Mouse (Mus musculus) MEL (cell line): ENCODE data around the gene Btf3l4. TPM values are rescaled to one million over a fixed set of nuclear protein-coding genes. Genes with fewer than 3 reads are reported as not detected.
A peak's percentile ranks its signal among the peaks of the same experiment; 100 is the strongest.

Experiments used
- DNase-seq: peaks from one replicate; pipeline ENCODE4 v3.0.0; 2011; ENCODE audit warnings: low read depth, low spot score
- H3K27ac ChIP-seq: 2 replicates; pipeline ENCODE4 v1.5.1; 2012; ENCODE audit warnings: low read depth, mild to moderate bottlenecking, control low read depth, low read length, moderate library complexity; ENCODE audit not compliant: control insufficient read depth
- H3K27me3 ChIP-seq, 2 experiments: fragments of 150-350 bp in 1 of 2; sonication (generic) in 1 of 2; 2 replicates each; pipeline ENCODE4 v1.6.1; 2012; ENCODE audit warnings: low read length in 2 of 2, mild to moderate bottlenecking in 2 of 2, improper control_type of control experiment in 1 of 2, moderate library complexity in 1 of 2; ENCODE audit not compliant: insufficient read depth in 2 of 2, control insufficient read depth in 1 of 2
- H3K36me3 ChIP-seq, 2 experiments: 2 replicates each; pipeline ENCODE4 v1.6.1; 2012 to 2014; ENCODE audit warnings: low read length in 2 of 2, improper control_type of control experiment in 1 of 2, inconsistent platforms in 1 of 2, mild to moderate bottlenecking in 1 of 2; ENCODE audit not compliant: insufficient read depth in 2 of 2, control insufficient read depth in 1 of 2
- H3K4me1 ChIP-seq, 2 experiments: fragments of 150-350 bp in 1 of 2; sonication (generic) in 1 of 2; 2 replicates each; pipeline ENCODE4 v1.6.1; 2012; ENCODE audit warnings: low read length in 2 of 2, improper control_type of control experiment in 1 of 2, mild to moderate bottlenecking in 1 of 2; ENCODE audit not compliant: insufficient read depth in 2 of 2, control insufficient read depth in 1 of 2
- H3K4me3 ChIP-seq, 2 experiments: fragments of 150-350 bp in 1 of 2; sonication (generic) in 1 of 2; 2 replicates each; pipeline ENCODE4 v1.5.1; 2012; ENCODE audit warnings: low read depth in 2 of 2, low read length in 2 of 2, mild to moderate bottlenecking in 2 of 2, moderate library complexity in 2 of 2, control low read depth in 1 of 2, improper control_type of control experiment in 1 of 2; ENCODE audit not compliant: control insufficient read depth in 1 of 2, insufficient read depth in 1 of 2
- H3K79me2 ChIP-seq: 2 replicates; pipeline ENCODE4 v1.6.1; 2012; ENCODE audit warnings: mild to moderate bottlenecking, low read length, moderate library complexity; ENCODE audit not compliant: control insufficient read depth, poor library complexity, insufficient read depth
- H3K9ac ChIP-seq: 2 replicates; pipeline ENCODE4 v1.6.1; 2012; ENCODE audit warnings: low read depth, mild to moderate bottlenecking, control low read depth, low read length, moderate library complexity; ENCODE audit not compliant: control insufficient read depth, poor library complexity, severe bottlenecking
- H3K9me3 ChIP-seq: fragments of 150-350 bp; sonication (generic); replicated peaks from 2 replicates; pipeline ENCODE4 v1.6.1; 2012; ENCODE audit warnings: mild to moderate bottlenecking, low read length, improper control_type of control experiment, moderate library complexity; ENCODE audit not compliant: insufficient read depth
- CHD1 ChIP-seq: IDR thresholded peaks from 2 replicates; pipeline ENCODE4 v1.6.1; 2012; ENCODE audit warnings: low read depth, mild to moderate bottlenecking, inconsistent platforms, low read length, improper control_type of control experiment
- CHD2 ChIP-seq: IDR thresholded peaks from 2 replicates; pipeline ENCODE4 v1.6.1; 2011; ENCODE audit warnings: low read length, improper control_type of control experiment
- CTCF ChIP-seq, 3 experiments: IDR thresholded peaks in 2 of 3; conservative IDR thresholded peaks in 1 of 3; 2 replicates each; pipeline ENCODE4 v1.5.1; 2011 to 2012; ENCODE audit warnings: low read length in 3 of 3, low read depth in 2 of 3, mild to moderate bottlenecking in 2 of 3, improper control_type of control experiment in 1 of 3, inconsistent platforms in 1 of 3, mixed read lengths in 1 of 3, moderate library complexity in 1 of 3; ENCODE audit not compliant: control insufficient read depth in 1 of 3, insufficient read depth in 1 of 3, poor library complexity in 1 of 3, severe bottlenecking in 1 of 3
- E2F4 ChIP-seq: IDR thresholded peaks from 2 replicates; pipeline ENCODE4 v1.6.1; 2011; ENCODE audit warnings: low read depth, low read length, improper control_type of control experiment, borderline replicate concordance
- ELF1 ChIP-seq: IDR thresholded peaks from 2 replicates; pipeline ENCODE4 v1.6.1; 2014; ENCODE audit warnings: low read depth, mild to moderate bottlenecking, inconsistent platforms, low read length, improper control_type of control experiment, moderate library complexity
- EP300 ChIP-seq, 2 experiments: IDR thresholded peaks; 2 replicates each; pipeline ENCODE4 v1.6.1; 2011; ENCODE audit warnings: improper control_type of control experiment in 2 of 2, low read length in 2 of 2, low read depth in 1 of 2, mild to moderate bottlenecking in 1 of 2
- ETS1 ChIP-seq: IDR thresholded peaks from 2 replicates; pipeline ENCODE4 v1.6.1; 2012; ENCODE audit warnings: low read depth, mild to moderate bottlenecking, inconsistent platforms, low read length, improper control_type of control experiment, moderate library complexity
- GABPA ChIP-seq: IDR thresholded peaks from 2 replicates; pipeline ENCODE4 v1.6.1; 2012; ENCODE audit warnings: low read depth, mild to moderate bottlenecking, inconsistent platforms, low read length, improper control_type of control experiment, moderate library complexity
- GATA1 ChIP-seq: IDR thresholded peaks from 2 replicates; pipeline ENCODE4 v1.6.1; 2011; ENCODE audit warnings: low read depth, low read length, improper control_type of control experiment
- KAT2A ChIP-seq: conservative IDR thresholded peaks from 2 replicates; pipeline ENCODE4 v1.6.1; 2012; ENCODE audit warnings: low read depth, low read length, improper control_type of control experiment, inconsistent platforms
- MAFK ChIP-seq: IDR thresholded peaks from 2 replicates; pipeline ENCODE4 v1.6.1; 2011; ENCODE audit warnings: low read depth, mild to moderate bottlenecking, low read length, improper control_type of control experiment, borderline replicate concordance
- MAX ChIP-seq: IDR thresholded peaks from 2 replicates; pipeline ENCODE4 v1.6.1; 2011; ENCODE audit warnings: low read length, improper control_type of control experiment
- MAZ ChIP-seq: IDR thresholded peaks from 2 replicates; pipeline ENCODE4 v1.6.1; 2012; ENCODE audit warnings: low read depth, mild to moderate bottlenecking, inconsistent platforms, low read length, improper control_type of control experiment
- MEF2A ChIP-seq: IDR thresholded peaks from 2 replicates; pipeline ENCODE4 v1.6.1; 2014; ENCODE audit warnings: low read depth, mild to moderate bottlenecking, inconsistent platforms, low read length, improper control_type of control experiment; ENCODE audit not compliant: poor library complexity, insufficient replicate concordance, severe bottlenecking; ENCODE audit errors: extremely low read depth
- MXI1 ChIP-seq: IDR thresholded peaks from 2 replicates; pipeline ENCODE4 v1.6.1; 2011; ENCODE audit warnings: mild to moderate bottlenecking, low read depth, low read length, improper control_type of control experiment
- MYB ChIP-seq: IDR thresholded peaks from 2 replicates; pipeline ENCODE4 v1.6.1; 2011; ENCODE audit warnings: mild to moderate bottlenecking, low read depth, low read length, improper control_type of control experiment
- MYC ChIP-seq: IDR thresholded peaks from 2 replicates; pipeline ENCODE4 v1.6.1; 2011; ENCODE audit warnings: low read depth, mild to moderate bottlenecking, low read length, improper control_type of control experiment, moderate library complexity
- NELFE ChIP-seq: IDR thresholded peaks from 2 replicates; pipeline ENCODE4 v1.6.1; 2011; ENCODE audit warnings: low read depth, low read length, improper control_type of control experiment
- NRF1 ChIP-seq: IDR thresholded peaks from 2 replicates; pipeline ENCODE4 v1.6.1; 2014; ENCODE audit warnings: low read depth, mild to moderate bottlenecking, inconsistent platforms, low read length, improper control_type of control experiment, moderate library complexity; ENCODE audit not compliant: poor library complexity, insufficient read depth, severe bottlenecking
- POLR2A ChIP-seq, 2 experiments: IDR thresholded peaks; 2 replicates each; pipeline ENCODE4 v1.6.1; 2011 to 2012; ENCODE audit warnings: low read length in 2 of 2, mild to moderate bottlenecking in 2 of 2, control low read depth in 1 of 2, improper control_type of control experiment in 1 of 2, low read depth in 1 of 2, moderate library complexity in 1 of 2; ENCODE audit not compliant: control insufficient read depth in 1 of 2, insufficient read depth in 1 of 2, poor library complexity in 1 of 2
- POLR2AphosphoS2 ChIP-seq: IDR thresholded peaks from 2 replicates; pipeline ENCODE4 v1.6.1; 2011; ENCODE audit warnings: low read length, improper control_type of control experiment
- RAD21 ChIP-seq: IDR thresholded peaks from 2 replicates; pipeline ENCODE4 v1.6.1; 2011; ENCODE audit warnings: mild to moderate bottlenecking, low read depth, low read length, improper control_type of control experiment
- RCOR1 ChIP-seq: IDR thresholded peaks from 2 replicates; pipeline ENCODE4 v1.6.1; 2012; ENCODE audit warnings: low read depth, mild to moderate bottlenecking, inconsistent platforms, low read length, improper control_type of control experiment
- SIN3A ChIP-seq: IDR thresholded peaks from 2 replicates; pipeline ENCODE4 v1.6.1; 2012; ENCODE audit warnings: low read length, improper control_type of control experiment, inconsistent platforms
- SMC3 ChIP-seq: IDR thresholded peaks from 2 replicates; pipeline ENCODE4 v1.6.1; 2011; ENCODE audit warnings: low read depth, low read length, improper control_type of control experiment
- TAL1 ChIP-seq: IDR thresholded peaks from 2 replicates; pipeline ENCODE4 v1.6.1; 2012; ENCODE audit warnings: mild to moderate bottlenecking, inconsistent platforms, low read length, moderate library complexity, mixed read lengths
- TBP ChIP-seq: IDR thresholded peaks from 2 replicates; pipeline ENCODE4 v1.8.0; 2011; ENCODE audit warnings: low read depth, low read length, improper control_type of control experiment
- TCF12 ChIP-seq: IDR thresholded peaks from 2 replicates; pipeline ENCODE4 v1.6.1; 2014; ENCODE audit warnings: low read depth, mild to moderate bottlenecking, inconsistent platforms, low read length, improper control_type of control experiment, moderate library complexity
- USF1 ChIP-seq: IDR thresholded peaks from 2 replicates; pipeline ENCODE4 v1.6.1; 2014; ENCODE audit warnings: low read depth, mild to moderate bottlenecking, inconsistent platforms, low read length, improper control_type of control experiment, moderate library complexity
- USF2 ChIP-seq, 2 experiments: IDR thresholded peaks; 2 replicates each; pipeline ENCODE4 v1.6.1; 2011 to 2012; ENCODE audit warnings: improper control_type of control experiment in 2 of 2, low read length in 2 of 2, borderline replicate concordance in 1 of 2, inconsistent platforms in 1 of 2, low read depth in 1 of 2, mild to moderate bottlenecking in 1 of 2; ENCODE audit not compliant: insufficient read depth in 1 of 2
- ZC3H11A ChIP-seq: IDR thresholded peaks from 2 replicates; pipeline ENCODE4 v1.6.1; 2012; ENCODE audit warnings: low read depth, mild to moderate bottlenecking, inconsistent platforms, low read length, improper control_type of control experiment
- ZKSCAN1 ChIP-seq: IDR thresholded peaks from 2 replicates; pipeline ENCODE4 v1.6.1; 2012; ENCODE audit warnings: low read depth, mild to moderate bottlenecking, inconsistent platforms, low read length, improper control_type of control experiment, moderate library complexity
- ZMIZ1 ChIP-seq: IDR thresholded peaks from 2 replicates; pipeline ENCODE4 v1.6.1; 2012; ENCODE audit warnings: low read depth, mild to moderate bottlenecking, inconsistent platforms, low read length, improper control_type of control experiment, moderate library complexity
- ZNF384 ChIP-seq: IDR thresholded peaks from 2 replicates; pipeline ENCODE4 v1.6.1; 2012; ENCODE audit warnings: low read depth, mild to moderate bottlenecking, inconsistent platforms, low read length, improper control_type of control experiment
- polyA plus RNA-seq, 2 experiments: library from polyadenylated mRNA; stranded (reverse) in 1 of 2; unstranded in 1 of 2; fragments of >175 nt in 1 of 2; fragments of >200 nt in 1 of 2; gene quantifications; 2 replicates each; pipeline versions ENCODE4 v1.2.1 to v1.2.4; 2012; ENCODE audit warnings: low replicate concordance in 2 of 2, low read depth in 1 of 2; ENCODE audit not compliant: insufficient read length in 2 of 2, insufficient read depth in 1 of 2, missing spikeins in 1 of 2
- total RNA-seq: library from RNA; depleted of rRNA; stranded (reverse); fragments of 300-350 nt; gene quantifications from 2 replicates; pipeline ENCODE4 v1.2.3, GENCODE M21; 2012; rRNA removed

Gene Btf3l4
- total RNA-seq (24.4 and 24.5 TPM in 2 replicates), polyA plus RNA-seq (10 to 100 TPM in 1 of 2 experiments, not detected in 1; 43.8 TPM)

DNA sequence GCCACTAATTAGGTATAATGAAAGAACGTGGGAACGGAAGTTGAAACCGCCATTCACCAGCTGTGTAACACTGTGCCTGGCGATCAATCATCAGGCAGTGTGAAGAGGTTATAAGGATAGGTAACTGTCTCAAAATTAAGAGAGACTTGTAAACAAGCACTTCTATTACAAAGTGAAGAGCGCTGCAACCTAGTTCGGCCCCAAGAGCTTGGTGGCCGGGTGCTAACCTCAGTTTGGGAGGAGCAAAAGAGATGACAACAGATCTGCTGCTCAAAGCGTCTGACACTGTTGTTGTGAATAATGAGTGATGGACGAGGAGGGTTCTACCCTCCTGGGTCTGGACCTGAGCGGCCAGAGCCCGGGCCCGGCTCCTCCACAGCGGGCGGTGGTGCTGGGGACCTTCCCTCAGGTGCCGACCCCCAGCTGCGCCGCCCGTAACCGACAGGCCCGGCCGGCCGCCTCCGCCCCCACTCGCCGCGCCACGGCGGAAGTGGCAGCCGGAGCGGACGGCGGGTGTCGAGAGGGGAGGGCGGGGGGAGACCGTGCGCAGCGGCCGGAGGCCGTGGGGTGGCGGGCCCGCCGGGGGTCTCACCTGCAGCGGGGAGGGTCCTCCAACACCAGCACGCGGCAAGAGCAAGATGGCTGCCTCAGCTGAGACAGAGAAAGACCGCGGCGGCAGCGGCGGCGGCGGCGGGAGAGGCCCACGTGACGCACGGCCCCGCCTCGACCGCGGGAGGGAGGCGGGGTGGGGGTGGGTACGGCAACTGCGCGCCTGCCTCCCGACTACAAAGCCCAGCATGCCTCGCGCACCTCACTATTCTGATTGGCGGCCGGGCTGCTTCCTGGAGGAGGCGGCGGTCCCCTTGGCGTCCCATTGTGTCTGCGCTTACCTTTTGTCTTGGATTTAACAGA lies at the start of gene Btf3l4:
Gene Btf3l4 (minus strand): TSS at position 699 of the 912 bp plus-strand sequence.
- H3K79me2 ChIP-seq = peaks cover 33% of the 10 kb centered on the region
- no peaks in the 10 kb centered on the region for H3K27me3 ChIP-seq
- peaks cover 0 to 24% of the 10 kb centered on the region in 2 experiments; a peak in 2 of 4 replicates for H3K36me3 ChIP-seq
- peak within 1 kb of the TSS; percentile 93 for H3K9ac ChIP-seq
- peak within 1 kb of the TSS; percentile 96 for H3K27ac ChIP-seq
- peak; percentile 95 for DNase-seq
- peak within 1 kb of the TSS; percentile 79 to 88 for H3K4me3 ChIP-seq
- H3K4me1 ChIP-seq = peaks cover 5 to 9% of the 10 kb centered on the region in 2 experiments
- H3K9me3 ChIP-seq = no peaks in the 10 kb centered on the region
- TF ChIP-seq SMC3 = no peak
- TF ChIP-seq RAD21 = no peak
- TF ChIP-seq RCOR1 = no peak
- TF ChIP-seq MXI1 = no peak; the same call in 1 of the 2 replicates
- peak; percentile 65 for TF ChIP-seq MAX
- 0 out of 2 replicates have a peak, but pooled peaks have one; percentile 29 for TF ChIP-seq ZNF384
- TF ChIP-seq GABPA = no peak
- TF ChIP-seq TBP = peak; percentile 48; the same call in 1 of the 2 replicates
- no peak for TF ChIP-seq POLR2AphosphoS2
- peak in 1 of 2 experiments; percentile 81; a peak in 3 of 4 replicates for TF ChIP-seq POLR2A (IDR thresholded peaks at IDR 0.05; ENCODE audit: control insufficient read depth in 1 of 2, insufficient read depth in 1 of 2, low read depth in 1 of 2, low read length in 2 of 2, poor library complexity in 1 of 2)
- no peak for TF ChIP-seq MYC
- peak; percentile 48; the same call in 1 of the 2 replicates for TF ChIP-seq NRF1
- peak; percentile 67; the same call in 1 of the 2 replicates for TF ChIP-seq CHD1
- no peak for TF ChIP-seq GATA1
- peak; percentile 73 for TF ChIP-seq ETS1
- TF ChIP-seq ZKSCAN1 = no peak
- peak in 1 of 2 experiments; percentile 80; a peak in 2 of 4 replicates for TF ChIP-seq USF2 (IDR thresholded peaks at IDR 0.05; ENCODE audit: borderline replicate concordance in 1 of 2, insufficient read depth in 1 of 2, low read depth in 1 of 2, low read length in 2 of 2)
- no peak for TF ChIP-seq TAL1
- peak; percentile 89 for TF ChIP-seq ELF1
- TF ChIP-seq ZMIZ1 = no peak
- TF ChIP-seq SIN3A = peak; percentile 81
- TF ChIP-seq USF1 = peak; percentile 97
- no peak for TF ChIP-seq CHD2
- TF ChIP-seq MEF2A = no peak
- TF ChIP-seq MAFK = no peak
- peak; percentile 52; the same call in 1 of the 2 replicates for TF ChIP-seq NELFE
- no peak for TF ChIP-seq E2F4
- TF ChIP-seq MYB = no peak
- TF ChIP-seq CTCF (IDR thresholded peaks at IDR 0.05 in 2 of 3, conservative IDR thresholded peaks at IDR 0.05 in 1 of 3; ENCODE audit: control insufficient read depth in 1 of 3, insufficient read depth in 1 of 3, low read depth in 2 of 3, low read length in 3 of 3, poor library complexity in 1 of 3, severe bottlenecking in 1 of 3) = no peak
- no peak for TF ChIP-seq TCF12
- TF ChIP-seq ZC3H11A = no peak
- TF ChIP-seq KAT2A = peak; percentile 64; the same call in 1 of the 2 replicates
- TF ChIP-seq EP300 (IDR thresholded peaks at IDR 0.05; ENCODE audit: low read depth in 1 of 2, low read length in 2 of 2) = 0 out of 4 replicates have a peak, but pooled peaks of 1 of the 2 experiments have one; percentile 7
- TF ChIP-seq MAZ = peak; percentile 88
